Mouse (Mus musculus): ENCODE results near the gene Anks1b.

The Anks1b gene

DNA sequence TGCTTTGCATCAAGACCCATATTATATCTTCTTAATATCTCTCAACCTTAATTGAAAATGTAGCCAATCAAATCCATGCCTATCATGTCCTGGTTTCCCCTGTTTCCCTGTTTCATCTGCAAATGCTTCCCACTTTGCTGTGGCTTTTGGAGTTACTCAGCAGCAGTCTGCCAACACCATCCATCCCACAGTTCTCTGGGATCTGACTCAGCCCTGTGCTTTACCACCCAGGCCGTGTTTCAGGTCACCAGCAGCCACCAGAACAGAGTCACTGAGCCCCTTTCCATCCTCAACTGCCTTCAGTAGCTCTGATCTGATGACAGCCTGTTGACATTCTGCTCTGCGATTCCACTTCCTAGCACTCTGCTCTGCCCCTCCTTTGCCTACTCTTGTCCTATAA lies 776.4 kb downstream of the Anks1b start:
- in situ Hi-C loops (cut with MboI, MseI), result loop anchor here in 1 of 2 experiments (10.0 kb wide), 1 partner anchor 585 kb away; no protein-coding TSS in a partner anchor

DNA sequence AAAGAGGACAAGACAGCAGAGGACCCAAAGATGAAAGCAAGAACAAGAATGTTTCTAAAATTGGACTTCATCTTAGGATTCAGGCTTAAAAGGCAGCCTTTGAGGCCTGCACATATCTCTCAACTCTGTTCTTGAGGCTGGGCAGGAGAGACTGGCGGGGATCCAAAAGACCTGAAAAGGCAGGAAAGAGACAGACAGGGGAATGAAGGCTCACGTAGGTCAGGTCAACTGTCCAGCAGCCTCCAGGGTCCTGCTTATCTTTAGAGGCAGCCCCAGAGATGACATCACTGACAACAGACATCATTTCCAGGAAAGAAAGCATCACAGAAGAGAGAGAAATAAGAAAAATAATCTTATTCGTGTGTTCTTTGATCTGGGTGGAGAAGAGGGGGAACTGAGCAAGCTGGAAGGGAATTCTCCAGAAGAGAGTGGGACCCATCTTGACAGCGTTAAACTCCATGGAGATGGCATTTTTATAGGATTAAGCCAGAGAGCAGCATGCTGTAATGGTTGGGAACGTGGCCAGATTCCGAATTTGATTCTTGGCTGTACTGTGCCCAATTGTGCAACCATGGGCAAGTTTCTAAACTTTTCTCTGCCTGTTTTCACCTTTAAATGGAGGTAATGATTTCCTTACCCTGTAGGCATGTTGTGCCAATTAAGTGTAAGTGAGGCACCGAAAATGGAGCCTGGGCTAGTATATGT lies 784.3 kb downstream of the Anks1b start:
- in situ Hi-C loops (cut with MboI, MseI), result loop anchor here in 1 of 2 experiments (10.0 kb wide), 1 partner anchor 593 kb away; no protein-coding TSS in a partner anchor

DNA sequence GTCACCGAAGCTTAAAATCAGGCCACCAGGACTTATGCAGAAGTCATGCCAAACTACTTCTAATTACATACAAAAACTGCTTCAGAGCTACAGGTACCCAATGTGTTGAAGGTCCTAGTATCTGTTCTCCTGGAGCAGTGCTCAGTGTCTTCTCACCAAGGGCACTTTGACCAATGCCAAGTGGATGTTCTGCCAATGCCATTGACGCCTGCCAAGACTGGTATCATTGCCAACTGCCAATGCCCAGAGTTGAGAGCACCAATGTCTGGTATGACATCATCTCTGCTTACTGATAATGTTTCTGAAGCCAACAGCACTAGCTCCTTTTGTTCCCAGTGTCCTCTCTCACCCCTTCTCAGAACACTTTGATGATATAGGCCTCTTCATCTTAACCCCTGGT lies 793.4 kb downstream of the Anks1b start:
- in situ Hi-C loops (cut with MboI, MseI), result no loop called here

DNA sequence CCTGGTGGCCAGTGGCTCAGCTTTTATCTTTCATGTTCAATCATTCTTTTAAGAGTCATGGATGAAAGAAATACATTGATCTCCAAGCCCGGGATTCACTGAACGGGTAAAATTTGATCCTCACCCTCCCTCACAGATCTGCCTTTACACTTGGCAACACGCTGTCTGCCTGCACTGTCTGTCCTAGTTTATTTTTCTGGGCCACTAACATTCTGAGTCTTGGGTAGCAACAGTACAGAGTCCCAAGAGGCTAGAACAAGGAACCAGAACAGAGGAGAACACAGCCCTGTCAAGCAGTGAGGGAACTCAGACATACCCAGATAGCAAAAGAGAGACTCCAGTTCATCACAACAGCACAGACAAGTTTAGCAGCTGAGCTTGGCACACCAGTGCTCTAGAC lies 797.0 kb downstream of the Anks1b start:
- in situ Hi-C loops (cut with MboI, MseI), result no loop called here

DNA sequence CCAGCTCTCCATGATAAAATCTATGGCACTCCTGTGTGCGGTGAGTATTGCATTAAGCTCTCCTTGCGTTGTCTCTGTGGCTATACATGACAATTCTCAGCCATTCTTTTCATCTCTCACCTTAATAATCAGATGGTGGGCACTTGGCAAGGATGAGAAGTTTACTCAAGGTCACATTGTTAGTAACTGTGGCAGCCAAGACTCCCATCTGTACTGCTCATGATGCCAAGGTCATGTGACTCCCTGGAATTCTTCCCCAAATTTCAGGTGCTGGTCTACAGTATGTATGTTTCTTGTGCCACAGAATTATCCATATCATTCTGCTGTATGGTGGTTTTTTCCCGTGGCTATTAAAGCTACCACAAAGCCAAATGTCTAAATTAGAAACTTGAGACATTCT lies 798.8 kb downstream of the Anks1b start:
- in situ Hi-C loops (cut with MboI, MseI), result no loop called here

DNA sequence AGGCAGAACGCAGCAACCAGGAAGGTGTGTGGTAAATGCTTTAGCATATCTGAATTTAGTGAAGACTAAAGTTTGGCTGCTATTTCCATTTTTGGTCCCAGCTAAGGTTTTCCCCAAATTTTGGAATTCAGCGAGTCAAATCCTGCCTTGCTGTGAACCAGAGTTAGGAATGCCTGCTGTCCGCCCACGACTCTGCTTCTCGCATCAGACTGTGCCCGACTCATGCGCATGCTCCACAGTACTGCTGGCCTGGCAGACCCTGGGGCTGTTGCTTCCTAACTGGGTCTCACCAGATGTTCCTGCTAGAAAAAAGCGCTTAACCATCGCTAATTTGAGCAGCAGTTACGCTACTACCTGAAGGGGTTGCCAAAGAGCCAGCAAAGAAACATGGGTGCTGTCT lies 801.1 kb downstream of the Anks1b start:
- in situ Hi-C loops (cut with MboI, MseI), result no loop called here

DNA sequence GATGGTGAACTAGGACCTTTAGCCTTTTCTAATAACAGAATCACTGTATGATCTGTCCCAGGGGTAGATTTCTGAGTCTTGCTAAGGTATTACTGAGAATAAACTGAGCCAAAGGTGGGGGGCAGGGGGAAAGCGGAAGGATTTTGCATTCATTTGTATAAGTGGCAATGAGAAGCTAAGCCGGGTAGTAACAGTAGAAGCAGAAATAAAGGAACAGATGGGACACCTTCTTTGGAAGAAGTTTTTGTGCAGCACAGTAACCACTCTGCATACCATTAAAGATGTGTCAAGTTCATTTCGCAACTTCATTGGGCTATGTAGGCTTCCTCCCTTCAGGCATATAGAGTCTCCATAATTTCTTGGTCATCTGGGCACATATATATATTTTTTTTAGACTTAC lies 804.1 kb downstream of the Anks1b start:
- in situ Hi-C loops (cut with MboI, MseI), result no loop called here

DNA sequence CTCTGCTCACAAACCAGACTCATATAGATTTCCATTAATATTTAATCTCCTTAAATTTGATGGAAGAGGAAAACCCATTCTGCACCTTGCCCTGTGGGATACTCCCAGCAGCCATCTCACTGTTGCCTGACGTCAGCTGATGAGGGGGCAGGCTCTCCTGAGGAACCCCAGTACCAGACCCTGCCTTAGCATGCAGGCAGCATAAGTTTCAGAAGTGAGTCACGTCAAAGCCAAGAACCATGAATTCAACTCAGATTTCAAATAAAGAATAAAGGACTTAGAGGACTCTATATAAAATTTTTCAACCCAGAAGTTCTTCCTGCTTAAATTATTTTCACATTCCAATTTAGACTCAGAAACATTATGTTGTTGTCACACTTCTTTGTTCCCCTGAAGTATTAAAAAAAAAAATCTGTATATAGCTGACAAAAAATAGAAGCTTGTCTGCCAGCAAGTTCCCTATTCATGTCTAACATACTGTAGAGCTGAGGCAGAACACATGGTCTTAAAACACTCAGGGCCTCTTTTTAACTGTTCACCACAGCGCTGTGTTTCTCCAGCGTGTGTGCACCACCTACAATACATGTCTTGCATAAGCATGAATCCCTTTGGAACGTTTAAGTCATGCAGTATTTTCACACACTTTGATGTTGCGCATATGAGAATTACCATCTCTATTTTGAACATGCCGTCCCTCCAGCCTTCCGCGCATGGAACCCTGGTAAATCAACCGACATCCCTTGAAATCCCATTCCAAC lies 806.6 kb downstream of the Anks1b start:
- in situ Hi-C loops (cut with MboI, MseI), result no loop called here

DNA sequence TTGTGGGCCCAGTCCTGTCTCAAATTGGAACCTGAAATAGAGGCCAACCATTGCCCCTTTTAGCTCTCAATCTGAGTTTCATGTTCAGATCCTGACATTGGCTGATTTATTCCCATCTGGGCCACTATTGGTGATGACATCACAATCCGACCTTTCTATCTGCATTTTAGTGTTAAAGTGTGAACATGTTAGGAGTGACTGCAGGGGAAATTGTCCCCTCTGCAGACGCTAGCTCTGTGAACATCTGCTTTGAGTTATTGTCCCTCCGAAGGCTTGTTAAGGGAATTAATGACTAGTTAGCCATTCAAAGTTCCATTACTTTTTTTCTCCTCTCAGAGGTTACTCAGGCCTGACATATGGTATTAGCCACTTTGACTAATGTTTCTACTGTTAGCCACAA lies 810.5 kb downstream of the Anks1b start:
- in situ Hi-C loops (cut with MboI, MseI), result no loop called here

DNA sequence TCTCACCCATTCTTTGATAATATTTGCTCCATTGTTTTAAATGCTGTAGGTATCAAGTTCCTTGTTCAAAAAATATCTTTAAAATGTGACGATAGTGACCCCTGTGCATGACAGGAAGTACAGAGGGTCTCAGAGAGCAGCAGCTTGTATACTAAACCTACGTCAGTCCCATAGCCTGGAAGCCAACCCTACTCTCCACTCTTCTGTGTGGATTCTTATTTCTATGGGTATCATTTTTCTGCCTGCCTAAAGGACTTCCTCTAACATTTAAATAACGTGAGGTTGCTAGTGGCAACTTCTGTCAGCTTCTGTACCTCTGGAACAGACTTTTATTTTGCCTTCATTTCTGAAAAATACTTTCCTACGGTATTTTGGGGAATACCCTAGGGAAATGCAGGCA lies 812.1 kb downstream of the Anks1b start:
- in situ Hi-C loops (cut with MboI, MseI), result loop anchor here in 1 of 2 experiments (5.0 kb wide), 1 partner anchor 603 kb away; no protein-coding TSS in a partner anchor

DNA sequence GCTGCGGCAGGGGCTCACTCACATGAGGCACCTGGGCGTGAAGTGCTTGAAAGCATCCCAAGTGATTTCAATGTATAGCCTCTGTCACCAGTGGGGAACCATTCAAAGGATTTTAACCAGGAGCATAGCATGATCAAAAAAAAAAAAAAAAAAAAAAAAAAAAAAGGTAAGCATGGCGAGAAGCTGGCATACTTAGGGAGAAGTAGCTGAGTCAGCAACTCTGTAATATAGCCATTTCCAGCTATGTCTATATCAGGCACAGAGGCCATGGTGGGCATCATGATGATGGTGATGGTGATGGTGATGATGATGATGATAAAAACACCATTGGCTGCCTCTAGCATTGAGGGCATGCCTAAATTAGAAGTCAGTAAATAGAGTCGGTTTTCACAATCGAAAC lies 814.8 kb downstream of the Anks1b start:
- in situ Hi-C loops (cut with MboI, MseI), result loop anchor here in 1 of 2 experiments (5.0 kb wide), 1 partner anchor 606 kb away; no protein-coding TSS in a partner anchor

DNA sequence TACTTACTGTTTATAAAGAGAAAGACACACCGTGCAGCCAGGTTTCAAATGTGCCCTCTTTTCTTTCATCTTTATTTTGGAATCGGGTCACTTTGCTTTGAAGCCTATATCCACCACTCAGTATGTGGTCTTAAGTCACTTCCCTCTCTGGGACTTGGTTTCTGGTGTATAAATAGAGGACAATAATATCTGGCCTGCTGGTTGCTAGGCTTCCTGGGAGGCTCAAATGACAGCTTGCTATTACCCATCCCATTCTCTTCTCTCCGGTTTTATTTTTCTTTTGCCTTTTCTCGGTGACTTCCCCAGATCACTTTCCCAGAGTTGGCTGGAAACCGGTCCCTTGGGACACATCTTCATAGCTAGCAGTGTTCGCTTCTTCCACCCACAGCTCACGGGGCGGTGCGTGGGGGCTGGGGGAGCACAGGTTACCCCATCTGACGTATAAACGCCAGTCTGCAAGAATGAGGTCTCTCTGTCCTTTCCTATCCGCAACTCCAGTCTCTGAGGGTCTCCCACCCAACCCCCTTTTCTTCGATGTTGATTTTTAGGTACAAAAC lies 815.5 kb downstream of the Anks1b start:
- in situ Hi-C loops (cut with MboI, MseI), result loop anchor here in 1 of 2 experiments (5.0 kb wide), 1 partner anchor 606 kb away; no protein-coding TSS in a partner anchor

DNA sequence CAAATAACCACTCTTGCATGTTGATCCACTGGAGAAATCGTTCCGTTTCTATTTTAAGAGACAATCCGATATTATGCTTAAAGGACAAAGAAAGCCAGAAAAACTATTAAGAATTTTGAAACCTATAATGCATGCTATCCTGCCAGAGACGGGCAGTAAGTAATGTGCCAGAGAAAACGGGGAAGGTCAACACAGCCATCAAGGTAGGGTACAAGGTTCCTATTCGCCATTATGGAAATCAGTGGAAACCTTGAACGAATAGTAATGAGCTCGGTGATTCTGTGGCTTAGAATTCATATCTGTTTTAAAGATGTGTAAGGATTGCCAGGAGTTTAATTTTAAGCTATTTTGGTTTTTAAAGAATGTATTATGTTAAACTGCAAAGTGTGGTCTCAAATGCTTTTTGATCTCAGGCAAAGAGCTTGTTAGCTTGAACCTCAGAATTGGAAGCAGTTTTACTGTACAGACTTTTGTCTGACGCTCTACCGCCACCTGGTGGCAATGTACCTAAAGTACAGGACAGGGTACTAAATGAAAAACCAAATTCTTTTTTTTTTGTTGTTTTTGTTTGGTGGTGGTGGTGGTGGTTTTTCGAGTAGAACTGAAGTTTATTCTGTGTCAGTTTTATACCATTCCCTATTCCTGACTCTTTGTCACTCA lies 816.7 kb downstream of the Anks1b start:
- in situ Hi-C loops (cut with MboI, MseI), result loop anchor here (5.0 kb wide), 1 partner anchor 608 kb away; no protein-coding TSS in a partner anchor

DNA sequence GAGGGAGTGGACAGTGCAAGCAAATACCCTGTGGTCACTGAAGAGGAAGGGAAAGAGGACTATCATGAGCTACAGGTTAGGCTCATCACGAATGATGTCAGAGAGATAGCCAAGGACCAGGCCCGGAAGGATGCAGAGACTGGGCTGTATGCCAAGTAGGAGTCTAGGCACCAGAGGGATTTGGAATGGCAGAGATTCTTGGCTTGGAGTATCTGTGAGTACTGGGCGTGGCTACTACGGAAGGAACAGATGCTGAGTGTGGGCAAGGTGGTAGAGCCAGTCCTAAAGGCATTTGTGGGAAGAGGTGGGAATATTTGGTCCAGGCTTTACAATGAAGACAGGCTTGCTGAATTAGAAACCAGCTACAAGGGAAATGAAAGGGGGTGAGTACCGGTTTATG lies 823.4 kb downstream of the Anks1b start:
- in situ Hi-C loops (cut with MboI, MseI), result no loop called here

DNA sequence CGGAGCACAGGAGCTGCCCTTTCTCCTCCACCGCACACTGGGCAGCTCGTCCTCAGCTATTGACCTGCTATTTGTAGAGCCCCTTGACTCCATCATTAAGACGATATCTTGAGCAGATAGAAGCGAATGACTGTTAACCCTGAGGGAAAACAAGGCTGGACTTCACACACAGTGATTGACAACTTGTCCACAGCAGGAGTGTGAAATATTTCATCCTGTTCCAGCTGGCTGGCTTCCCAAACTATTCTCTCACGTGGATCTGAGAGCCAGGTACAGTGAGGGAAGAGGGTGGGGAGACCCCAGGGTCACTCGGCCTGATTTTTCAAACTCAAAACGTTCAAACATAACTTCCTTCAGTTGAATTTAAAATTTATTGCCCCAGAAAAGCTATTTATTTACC lies 824.1 kb downstream of the Anks1b start:
- in situ Hi-C loops (cut with MboI, MseI), result no loop called here

DNA sequence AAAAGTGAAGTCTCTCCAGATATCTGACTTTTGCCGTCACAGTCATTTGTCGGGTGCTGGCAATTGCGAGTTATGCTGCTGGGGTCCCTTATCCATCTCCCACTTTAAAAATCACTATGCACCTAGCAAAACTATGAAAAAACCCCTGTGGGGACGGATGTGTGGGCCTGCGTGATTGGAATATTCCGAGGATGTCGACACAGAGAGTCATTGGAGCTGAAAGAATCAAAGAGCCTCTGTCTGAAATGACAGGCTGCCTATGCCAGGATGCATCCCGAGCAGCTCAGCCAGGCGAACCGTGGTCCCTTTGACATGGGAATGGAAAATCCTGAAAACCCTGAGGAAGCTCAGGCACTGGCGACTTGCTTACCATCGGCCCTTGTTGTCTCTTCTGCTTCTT lies 825.9 kb downstream of the Anks1b start:
- in situ Hi-C loops (cut with MboI, MseI), result no loop called here

DNA sequence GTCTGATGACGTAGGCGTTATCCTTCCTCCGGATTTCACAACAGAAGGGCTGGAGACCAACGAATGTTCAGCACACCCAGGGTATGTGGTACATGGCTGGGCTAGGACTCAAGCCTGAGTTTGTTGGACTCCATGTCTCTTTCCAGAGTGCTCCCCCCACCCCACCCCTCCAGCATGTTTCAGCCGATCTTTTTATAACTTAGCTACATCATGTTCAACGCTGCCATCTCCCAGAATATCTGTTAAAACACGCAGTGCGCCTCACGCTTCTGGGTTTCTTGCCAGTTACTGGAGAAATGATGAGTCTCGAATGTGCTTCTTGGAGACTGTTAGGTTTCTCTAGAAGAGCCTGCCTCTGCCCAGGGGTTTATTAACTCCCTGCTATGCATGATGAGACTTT lies 831.3 kb downstream of the Anks1b start:
- in situ Hi-C loops (cut with MboI, MseI), result no loop called here

DNA sequence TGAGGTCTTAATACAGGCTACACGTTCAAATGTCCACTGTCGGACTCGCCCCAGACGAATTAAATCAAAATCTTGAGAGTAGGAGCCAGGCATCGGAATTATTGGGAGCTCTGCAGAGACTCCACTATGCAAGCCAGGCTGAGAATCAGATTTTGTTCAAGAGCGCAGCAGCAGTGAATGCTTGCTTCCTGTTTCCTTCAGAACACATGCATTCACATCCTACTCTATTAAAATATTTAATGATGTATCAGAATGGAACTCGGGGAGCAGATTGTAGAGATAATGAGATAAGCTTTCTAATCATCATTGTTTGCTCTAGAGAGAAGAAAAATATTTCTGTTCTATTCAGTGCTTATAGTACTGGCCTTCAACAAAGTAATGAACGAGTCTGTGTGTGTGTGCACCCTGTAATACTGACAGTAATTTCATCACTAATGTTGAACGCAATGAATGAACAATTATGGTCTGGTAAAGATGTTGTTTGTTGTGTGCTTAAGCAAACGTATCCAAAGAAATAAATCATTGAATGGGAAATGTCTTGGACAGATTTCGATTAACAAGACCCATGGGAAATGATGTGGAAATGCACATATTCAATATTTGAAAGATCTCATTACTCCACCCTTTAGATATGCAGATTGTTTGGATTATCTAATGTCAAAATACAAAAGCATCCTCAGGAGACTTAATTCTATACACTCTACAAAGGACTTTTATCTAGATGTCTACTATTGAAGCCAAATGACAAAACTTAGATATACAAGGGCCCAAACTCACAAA lies 835.7 kb downstream of the Anks1b start:
- in situ Hi-C loops (cut with MboI, MseI), result no loop called here

DNA sequence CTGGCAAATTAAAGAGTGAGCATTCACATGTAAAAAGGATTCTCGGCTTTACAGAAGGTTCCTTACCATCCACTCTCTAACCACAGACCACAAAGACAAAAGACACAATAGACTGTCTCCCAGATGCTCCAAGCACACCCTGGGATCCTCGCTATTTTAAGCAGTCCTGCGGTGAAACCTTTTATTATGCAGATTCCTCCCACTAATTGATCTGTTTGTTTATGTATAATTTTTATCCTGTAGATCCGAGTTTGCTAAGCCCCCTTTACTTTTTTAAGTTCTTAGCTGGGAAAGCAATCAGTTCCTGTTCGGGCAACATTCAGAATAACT lies 836.3 kb downstream of the Anks1b start:
- in situ Hi-C loops (cut with MboI, MseI), result no loop called here

DNA sequence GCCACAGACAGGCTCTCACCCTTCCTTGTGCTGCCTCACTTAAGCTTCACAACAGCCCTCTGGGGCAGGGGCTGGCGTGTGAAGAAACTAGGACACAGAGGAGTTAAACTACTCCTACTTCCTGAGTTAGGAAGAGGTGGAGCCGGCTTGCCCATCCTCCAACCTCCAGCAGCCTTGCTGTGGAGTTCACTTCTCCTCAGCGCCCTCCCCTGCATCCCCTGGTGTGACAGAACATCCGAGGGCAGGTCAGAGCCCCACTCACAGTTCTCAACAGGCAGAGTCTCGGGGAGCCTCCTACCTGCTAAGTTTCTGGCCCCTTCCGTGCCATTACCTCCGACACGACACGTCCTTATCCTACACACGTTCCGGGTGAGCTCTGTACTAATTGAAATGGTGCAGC lies 844.7 kb downstream of the Anks1b start:
- in situ Hi-C loops (cut with MboI, MseI), result no loop called here

DNA sequence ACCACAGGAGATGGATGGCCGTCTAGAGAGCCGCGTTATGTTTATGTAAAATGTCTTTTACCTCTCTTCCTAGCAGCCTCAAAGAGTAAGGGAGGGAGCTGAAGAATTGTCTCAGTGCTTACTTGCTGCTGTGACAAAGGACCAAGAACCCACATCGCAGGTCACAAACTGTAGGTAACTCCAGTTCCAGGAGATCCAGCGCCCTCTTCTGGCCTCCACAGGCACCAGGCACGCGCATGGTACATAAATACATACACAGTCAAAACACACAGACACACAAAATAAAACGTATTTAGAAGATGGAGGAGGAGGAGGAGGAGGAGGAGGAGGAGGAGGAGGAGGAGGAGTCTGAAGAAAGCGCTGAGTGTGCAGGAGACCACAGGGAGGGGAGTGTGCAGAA lies 845.4 kb downstream of the Anks1b start:
- in situ Hi-C loops (cut with MboI, MseI), result no loop called here

Measured in T-helper 17 cell (primary cell).